Mouse (Mus musculus): ENCODE results near the gene Zfhx3.

Zfhx3 gene

DNA sequence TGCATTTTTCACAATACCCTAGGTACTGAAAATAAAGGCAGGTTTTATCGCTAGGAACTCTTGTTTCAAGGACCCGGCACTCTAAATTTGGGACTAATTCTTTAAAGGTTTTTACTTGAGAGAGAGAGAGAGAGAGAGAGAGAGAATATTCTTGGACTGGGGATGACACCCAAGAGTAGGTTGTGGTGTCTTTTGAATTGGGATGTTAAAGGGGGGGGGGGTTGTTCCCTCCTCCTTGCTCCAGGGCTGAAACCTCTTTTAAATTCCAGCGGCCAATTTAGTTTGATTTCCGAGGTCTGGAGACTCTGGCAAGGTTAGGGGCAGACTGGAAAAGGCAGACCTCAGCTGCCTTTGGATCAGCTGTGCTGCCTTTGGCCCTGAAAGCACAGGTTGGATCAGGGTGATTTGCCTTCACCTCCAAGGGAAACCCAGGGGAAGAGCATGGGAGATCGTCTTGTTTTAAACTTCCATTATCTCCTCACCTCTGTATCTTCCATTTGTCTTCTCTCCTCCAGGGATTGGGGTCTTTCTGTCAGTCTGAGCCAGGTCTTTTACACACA, 755.7 kb downstream of the Zfhx3 start:
- no peak for DNase-seq (ENCODE audit: low read depth, low spot score)

DNA sequence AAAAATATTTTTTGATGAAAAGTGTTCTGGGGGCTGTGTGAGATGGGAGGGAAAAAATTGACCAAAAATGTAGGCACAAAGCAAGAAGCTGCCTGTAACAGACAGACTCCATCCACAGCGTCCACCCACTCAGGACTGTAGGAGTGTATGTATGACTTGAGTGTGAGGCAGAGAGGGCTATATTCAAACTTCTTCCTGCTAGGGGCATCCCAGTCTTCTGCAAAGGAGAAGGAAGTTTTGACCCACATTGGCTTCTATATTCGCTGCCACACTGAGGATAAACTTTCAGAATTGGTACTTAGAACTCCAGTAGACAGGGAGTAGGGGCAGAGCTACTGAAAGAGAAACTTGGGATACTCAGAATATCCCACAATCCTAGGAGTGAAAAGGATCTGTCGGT, 756.6 kb downstream of the Zfhx3 start:
- DNase-seq (ENCODE audit: low read depth, low spot score) = no peak

DNA sequence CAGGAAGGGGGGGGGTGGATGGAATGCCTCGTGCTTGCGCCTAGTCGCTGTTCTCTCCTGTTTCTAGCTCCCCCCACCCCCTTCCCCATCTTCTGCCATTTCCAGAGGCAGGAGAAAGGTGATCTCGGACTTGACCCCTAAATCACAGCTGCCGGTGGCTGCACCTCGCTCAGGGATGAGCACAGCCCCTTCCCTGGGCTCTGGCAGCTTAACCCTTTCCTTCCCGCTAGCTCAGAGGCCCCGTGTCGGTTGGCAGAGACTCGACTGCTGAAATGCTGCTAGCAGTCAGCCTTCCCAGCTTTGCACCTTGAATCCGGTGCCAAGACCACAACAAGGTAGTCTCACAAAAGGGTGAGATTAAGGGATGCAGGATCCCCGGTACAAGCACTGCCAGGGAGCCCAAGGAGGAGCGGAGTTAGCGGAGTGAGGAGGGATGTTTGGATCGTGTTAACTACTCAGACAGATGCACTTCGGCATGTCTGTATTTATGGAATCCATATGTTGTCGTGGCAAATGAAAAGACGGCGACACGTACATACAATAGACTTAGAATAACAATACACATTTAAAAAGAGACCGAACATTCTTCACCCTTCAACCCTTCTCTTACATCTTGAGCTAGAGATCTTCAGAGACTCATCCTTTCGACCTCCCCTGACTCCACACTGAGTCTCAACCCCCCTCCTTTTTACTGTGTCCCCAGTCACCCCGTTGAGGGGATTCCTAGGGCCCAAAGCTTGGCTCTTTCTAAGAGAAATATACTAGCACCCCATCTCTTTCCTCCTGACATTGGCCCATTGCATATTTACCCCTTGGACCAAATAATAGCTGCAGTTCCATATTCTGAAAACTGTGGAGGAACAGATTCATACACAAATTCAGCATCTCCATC, 757.3 kb downstream of the Zfhx3 start:
- peak; percentile 80 for DNase-seq (ENCODE audit: low read depth, low spot score)

DNA sequence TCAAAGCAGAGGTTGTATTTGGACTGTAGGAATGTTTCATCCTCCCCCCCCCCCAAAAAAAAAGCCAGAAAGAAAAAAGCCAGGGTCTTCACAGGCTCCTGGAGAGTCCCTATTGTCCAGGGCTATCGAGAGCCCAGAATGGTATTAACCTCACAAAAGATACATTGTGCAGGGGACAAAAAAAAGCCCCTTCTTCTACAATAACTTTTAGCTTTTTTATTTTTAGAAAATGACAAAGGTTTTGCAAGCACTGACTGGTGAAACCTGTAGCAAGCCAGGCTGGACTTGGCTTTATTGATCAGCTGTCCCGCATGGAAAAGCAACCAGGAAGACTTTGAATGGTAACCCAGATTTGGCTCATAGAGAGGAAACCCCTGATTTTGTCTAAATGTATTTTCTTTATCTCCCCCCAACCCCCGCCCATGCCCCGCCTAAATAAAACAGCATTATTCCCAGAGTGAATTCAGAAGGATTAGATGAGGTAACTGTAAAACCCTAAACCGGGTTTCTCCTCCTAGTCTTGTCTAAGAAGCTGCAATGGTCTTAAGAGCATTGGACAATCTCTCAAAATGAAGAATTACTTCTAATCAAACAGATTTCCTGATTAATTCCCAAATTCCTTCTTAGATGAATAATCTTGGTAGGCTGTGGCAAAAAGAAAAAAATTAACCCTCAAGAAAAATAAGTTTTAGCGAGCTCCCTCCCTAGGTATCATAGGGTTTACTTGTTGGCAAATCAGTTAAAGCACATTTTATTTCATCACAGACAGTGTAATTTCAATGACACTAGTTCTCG, 759.1 kb downstream of the Zfhx3 start:
- no peak for DNase-seq (ENCODE audit: low read depth, low spot score)

DNA sequence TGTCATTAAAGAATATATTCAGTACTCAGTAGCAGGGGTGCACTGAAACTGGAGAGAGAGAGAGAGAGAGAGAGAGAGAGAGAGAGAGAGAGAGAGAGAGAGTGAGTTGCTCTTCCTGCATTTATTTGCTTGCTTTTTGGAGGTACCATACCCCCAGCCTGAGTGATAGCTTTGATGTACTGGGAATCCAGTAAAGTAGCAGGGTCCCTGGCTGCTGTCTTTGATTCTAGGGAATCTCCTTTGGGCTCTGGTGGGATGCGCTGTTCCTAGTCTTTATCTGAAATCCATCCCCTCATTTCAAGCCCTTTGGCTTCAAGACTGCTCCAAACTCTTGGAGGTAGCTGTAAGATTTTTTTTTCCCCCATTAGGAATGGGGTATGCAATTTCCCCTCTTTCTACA, 759.8 kb downstream of the Zfhx3 start:
- DNase-seq (ENCODE audit: low read depth, low spot score) = no peak

DNA sequence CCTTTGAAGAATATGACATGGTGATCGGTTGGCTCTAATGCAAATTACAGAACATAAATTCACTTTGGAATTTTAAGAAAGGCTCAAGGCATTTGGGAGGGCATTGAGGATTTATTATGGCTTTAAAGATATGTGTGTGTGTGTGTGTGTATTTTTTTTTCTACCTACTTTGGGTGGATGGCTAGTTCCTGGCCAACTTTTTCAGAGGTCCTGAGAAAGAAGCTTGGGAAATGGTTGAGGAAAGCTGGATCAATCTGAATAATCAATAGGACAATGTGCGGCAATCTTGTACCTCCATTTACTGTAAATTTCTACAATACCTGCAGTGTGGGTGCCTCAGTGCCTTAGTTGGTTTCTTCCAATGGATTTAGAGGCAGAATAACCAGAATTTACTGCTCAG, 763.3 kb downstream of the Zfhx3 start:
- DNase-seq (ENCODE audit: low read depth, low spot score) = no peak

DNA sequence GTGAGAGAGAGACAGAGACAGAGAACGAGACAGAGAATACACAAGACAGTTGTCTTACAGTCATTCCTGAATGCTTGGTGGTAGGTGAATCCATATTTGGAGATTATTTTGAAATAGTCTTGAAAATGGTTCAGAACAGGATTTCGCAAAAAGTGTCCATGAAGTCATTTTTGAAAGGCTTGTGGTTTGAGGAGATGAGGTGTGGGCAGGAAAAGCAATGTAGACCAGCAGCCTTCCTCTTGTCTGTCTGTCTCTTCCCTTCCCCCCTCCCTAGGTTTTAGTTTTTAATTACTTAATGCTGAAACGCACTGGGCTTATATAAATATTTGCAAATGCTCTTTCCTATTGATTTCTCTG, 764.0 kb downstream of the Zfhx3 start:
- no peak for DNase-seq (ENCODE audit: low read depth, low spot score)

DNA sequence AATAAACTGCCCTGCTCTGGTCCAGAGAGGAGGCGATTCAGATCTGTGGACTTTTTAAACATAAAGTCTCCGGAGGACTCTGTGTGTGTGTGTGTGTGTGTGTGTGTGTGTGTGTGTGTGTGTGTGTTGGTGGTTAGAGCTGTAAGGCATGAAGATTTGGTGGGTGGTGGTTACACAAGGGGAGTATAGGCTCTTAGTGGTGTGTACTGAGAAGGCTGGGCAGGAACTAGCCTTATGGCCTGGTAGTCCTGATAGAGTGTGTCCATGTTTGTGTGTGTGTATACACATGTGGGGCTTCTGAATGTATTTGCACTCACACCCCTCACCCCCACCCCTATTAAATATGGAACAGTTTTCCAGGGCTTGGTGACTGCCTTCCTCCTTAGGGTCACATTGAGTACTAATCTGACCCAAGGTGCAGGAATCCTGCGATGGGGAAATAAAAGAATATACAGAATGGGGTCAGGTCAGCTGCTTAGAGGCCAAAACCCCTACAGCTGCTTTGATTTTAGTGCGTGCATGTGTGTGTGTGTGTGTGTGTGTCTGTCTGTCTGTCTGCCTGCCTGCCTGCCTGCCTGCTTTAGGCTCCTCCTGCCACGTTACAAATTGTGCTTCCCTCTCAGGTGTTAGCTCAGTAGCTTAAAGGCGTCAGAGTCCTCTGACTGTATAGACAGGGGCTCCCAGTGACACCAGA, 764.6 kb downstream of the Zfhx3 start:
- no peak for DNase-seq (ENCODE audit: low read depth, low spot score)

DNA sequence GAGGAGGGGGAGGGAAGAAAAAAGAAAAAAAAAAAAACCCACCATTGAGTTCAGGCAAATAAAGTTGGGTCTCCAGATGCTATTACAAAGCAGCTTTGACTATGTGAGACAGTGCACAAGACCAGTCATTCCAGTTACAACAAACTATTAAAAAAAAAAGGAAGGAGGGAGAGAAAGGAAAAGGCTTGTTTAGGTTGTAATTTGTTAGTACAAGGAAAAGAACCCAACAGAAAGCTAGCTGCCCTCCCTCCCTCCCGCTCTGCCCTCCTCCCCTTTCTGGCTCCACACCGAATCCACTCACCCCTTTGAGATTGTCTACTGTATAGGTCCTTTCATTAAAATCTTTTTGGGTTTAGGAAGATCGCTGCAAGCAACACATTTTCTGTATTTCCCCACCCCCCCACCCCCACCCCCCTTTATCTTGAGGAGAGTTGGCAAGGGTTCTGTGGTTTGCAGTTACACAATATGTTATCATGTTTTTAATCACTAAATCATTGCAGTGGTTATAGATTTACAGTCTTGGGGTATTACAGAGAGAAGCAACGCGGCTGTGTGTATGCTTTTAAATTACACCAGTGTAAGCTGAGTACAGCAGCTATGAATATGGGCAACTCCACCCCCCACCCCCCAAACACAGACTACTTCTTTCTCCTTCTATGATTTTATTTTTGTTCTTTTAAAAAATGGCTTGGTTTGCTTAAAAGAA, 765.3 kb downstream of the Zfhx3 start:
- no peak for DNase-seq (ENCODE audit: low read depth, low spot score)

DNA sequence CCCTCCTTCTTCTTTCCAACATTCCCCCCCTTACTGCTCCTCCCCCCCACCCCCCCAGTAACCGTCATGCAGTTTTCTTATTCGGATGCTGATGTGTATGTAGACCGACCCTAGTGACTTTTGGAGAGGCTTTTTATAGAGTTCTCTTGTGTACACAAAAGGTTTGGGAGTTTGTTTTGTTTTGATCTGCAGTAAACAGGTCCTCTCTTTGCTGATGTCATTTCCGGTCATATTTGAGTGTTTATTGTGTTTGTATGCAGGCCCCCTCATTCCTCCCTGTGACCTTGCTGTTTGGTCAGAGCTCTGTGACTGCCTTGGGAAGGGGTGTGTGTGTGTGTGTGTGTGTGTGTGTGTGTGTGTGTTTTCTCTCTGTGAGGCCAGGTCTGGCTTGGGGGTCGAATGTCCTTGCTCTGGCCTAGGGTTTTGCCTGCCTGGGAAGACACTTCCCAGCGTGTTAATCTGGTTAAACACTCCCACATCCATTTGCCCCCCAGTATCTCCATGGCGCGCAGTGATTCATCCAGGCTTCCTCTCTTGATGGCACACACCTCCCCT, 766.5 kb downstream of the Zfhx3 start:
- DNase-seq (ENCODE audit: low read depth, low spot score) = no peak

DNA sequence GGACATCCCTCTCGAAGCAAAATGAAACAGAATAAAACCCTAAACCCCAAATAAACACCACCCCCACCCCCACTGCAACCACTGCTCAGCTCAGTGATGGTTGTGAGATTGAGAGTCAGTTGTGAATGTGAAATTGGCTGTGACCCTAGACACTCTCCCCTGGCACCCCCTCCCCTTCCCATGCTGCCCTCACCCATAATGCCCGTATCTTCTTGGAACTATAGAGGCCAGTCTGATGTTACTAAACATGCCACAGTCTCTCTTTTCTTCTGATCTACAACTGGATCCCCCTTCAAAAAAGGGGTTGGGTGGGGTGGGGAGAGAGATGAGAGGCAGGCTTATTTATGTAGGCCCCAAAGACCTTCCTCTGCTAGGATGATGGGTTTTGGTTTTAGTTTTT, 767.0 kb downstream of the Zfhx3 start:
- DNase-seq (ENCODE audit: low read depth, low spot score) = no peak

DNA sequence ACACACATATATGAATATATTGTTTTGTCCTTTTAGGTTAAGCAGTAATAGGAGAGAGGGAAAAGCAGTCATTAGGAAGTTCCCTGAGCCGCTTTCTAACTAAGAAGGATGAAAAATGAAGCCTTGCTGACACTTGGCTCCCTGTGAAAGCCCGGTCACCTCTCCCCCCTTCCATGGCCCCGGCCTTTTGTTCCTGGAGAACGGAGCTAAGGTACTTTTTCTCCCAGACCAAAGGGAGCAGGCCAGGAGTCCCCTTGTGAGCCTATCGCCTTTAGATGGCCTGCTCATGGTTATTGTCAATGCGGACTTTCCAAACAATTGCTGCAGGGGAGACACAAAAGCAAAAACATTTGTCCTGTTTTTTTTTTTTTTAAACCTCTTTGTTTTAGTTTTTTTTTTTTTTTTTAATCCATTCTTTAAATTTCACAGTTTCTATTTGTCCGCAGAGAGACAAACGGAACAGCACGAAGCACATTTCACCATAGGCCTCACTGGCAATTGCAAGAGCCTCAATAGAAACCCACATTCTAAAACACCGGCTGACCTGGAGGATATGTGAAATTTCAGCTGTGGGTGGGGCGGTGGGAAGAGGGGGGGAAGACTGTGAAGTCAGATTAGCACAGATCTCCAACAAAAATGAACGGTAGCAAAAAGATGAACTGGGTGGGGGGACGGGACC, 767.6 kb downstream of the Zfhx3 start:
- DNase-seq (ENCODE audit: low read depth, low spot score) = no peak

DNA sequence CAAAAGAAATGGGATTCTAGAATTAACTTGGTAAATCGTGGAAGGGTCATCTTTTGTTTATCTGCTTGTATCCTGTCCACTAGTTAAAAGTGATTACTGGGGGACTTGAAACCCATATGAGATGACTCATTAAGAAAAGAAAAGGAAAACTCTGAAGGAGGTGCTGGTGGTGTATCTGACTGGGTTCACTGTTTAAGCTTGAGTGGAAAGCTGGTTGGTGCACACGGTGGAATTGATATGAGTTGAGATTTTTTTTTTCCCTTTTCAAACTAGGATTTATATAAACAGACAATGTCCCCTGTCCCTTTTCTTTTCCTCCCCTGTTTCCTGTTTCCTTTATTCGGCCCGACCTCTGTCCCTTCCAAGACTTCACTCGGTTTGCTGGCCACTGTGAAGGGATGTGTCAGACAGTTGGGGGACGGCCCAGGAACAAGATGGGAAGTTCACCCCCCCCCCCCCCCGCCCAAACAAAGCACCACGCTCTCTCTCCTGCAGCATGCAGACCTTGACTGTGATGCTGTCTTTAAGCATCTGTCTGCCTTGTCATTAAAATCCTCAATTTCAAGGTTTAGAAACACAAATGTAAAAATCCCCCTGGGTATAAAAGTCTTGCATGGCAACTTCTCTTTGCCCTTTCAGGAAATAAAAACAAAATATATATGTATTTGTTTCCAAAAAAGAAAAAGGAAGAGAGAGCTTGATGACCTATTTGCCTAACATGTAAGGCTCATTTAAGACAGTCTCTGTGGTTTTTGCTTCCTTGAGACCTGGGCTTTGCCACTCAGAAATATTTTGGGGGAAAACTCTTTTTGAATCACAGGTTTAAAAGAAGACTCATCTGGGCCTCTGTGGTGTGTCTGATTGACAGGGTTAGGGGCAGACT, 768.4 kb downstream of the Zfhx3 start:
- no peak for DNase-seq (ENCODE audit: low read depth, low spot score)

DNA sequence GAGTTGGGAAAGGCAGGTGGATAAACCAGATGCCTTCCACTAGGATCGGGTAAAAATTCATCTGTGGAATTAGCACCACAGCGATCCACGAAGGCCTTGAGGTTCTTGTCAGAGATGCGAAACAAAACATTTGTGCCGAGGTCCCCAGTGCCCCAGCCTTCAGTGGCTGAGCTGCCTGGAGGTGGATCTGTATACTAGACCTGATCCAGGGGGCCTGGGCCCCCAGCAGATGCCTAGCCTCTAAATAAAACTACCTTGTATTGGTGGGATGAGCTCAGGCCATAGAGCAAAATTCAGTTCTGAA, 769.0 kb downstream of the Zfhx3 start:
- DNase-seq (ENCODE audit: low read depth, low spot score) = no peak

DNA sequence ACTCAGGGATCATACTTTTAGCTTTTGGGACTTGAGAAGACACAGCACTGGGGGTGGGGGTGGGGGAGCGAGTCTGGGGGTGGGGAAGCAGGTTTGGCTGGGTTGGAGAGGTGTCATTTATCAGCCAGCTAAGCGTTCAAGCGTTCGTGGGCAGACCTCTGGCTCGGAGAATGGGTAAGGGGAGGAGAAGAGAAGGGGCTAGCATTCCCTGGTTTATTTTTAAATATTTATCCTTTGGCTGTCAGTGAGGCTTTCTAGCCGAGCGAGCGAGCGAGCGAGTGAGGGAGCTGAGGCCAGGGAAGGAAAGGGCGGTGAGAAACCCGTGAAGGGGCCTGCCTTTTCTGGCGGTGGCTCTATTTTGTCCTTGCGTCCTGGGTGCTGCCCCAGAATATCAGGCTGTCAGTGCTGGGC, 769.6 kb downstream of the Zfhx3 start:
- DNase-seq (ENCODE audit: low read depth, low spot score) = no peak

DNA sequence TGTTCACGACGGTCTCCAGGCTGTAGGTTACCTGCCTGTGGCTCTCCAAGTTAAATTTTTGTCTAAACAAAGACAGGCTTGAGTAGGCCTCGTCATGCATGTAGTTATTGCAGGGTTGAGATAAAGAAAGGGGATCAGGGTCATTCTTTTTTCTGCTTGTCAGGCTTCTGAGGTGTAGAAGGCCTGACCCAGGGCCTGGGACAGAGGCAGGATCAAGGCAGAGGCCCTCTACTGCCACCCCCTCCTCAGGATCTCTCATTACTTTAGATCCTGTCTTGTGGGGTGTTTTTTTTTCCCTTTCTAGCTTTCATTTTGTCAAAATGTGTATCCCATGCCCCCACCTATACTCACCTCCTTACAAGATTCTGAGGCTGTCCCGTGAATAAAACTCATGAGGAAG, 770.2 kb downstream of the Zfhx3 start:
- DNase-seq (ENCODE audit: low read depth, low spot score) = no peak

DNA sequence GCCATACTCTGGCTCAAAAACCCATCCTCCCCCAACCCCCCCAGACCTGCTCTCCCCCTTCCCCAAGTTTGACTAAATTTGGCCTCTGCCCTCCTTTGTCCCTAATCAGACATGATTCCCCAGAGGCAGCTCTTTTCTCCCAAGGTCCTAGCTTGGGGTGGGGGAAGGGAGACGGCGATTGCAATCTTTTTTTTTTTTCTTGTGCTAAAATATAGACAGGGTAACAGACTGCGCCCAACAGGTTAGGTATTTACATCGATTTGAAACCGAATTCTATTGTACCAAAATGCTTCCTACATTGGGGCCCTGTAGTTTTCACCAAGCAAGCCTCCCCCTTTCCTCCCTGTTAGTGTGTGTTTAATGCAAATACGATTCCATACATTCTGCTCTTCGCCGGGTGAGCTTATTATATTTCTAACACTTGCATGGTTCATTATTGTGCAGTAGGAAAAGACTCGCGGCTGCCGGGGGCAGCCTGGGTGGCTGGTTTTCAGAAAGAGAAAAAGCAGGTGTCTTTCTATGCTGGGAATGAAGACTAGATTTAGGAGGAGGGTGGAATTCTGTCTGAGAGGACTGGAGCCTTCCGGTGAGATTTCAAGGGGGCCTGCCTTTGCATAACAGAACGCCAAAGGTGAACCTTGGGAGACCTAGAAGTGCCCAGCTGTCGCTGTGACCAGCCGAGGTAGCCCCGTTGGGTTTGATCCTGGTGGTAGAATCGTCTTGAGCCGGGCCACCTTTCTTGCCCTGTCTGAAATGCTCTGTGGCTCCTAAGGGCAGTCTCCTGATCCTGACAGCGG, 771.1 kb downstream of the Zfhx3 start:
- DNase-seq (ENCODE audit: low read depth, low spot score) = no peak

DNA sequence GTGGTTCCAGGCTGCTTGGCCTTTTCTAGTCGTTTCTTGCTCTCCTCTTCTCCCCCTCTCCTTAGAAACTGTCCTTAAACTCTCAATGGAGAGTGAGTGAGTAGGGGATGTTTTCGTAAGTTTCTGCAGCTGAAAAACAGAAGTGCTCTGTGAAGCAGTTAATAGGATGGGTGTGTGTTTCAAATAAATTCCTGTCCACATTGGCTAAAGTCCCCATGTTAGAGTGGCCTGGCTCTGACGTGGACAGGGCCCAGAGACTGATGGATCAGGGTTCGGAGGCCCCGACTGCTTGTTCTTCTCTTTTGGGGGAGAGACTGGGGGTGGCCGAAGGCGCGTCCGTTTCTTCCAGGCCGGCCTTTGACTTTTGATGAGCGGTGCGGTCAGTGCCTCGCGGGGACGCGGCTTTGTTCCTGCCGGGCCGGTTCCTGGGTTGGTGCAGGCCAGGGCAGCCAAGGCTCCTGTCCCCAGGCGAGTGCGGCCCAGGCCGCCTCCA, 771.7 kb downstream of the Zfhx3 start:
- no peak for DNase-seq (ENCODE audit: low read depth, low spot score)

All from ES-CJ7 (cell line).